Mouse (Mus musculus): ENCODE measurements around the gene Gm26620. TPM values are rescaled to one million over a fixed set of nuclear protein-coding genes. Genes with fewer than 3 reads are reported as not detected.

Gene Gm26620
- polyA plus RNA-seq, 1 experiment from 2014 or later: 1.4 TPM

- no peaks in the 10 kb centered on the region for H3K4me1 ChIP-seq (replicated peaks; ENCODE audit: control insufficient read depth, insufficient read depth)
- H3K4me2 ChIP-seq (replicated peaks; ENCODE audit: low read depth): no peak overlapping the region
- DNase-seq (ENCODE audit: low spot score): no peak
- H3K9ac ChIP-seq (ENCODE audit: low read length): no peak overlapping the region
- H3K9me3 ChIP-seq (ENCODE audit: control insufficient read depth, low read length): no peaks in the 10 kb centered on the region
- WGBS: 87% methylated on average over 8 of the region's 8 CpGs
- no peaks in the 10 kb centered on the region for H3K27me3 ChIP-seq (ENCODE audit: control insufficient read depth, insufficient read depth, low read length)
- TF ChIP-seq EP300 (optimal IDR thresholded peaks at IDR 0.05): no peak
- TF ChIP-seq CTCF (IDR thresholded peaks at IDR 0.05; ENCODE audit: low read depth): no peak
- no peak overlapping the region for H3K4me3 ChIP-seq (ENCODE audit: low read depth, low read length)
- no peak for ATAC-seq (ENCODE audit: low FRiP score, low TSS enrichment)
- H3K36me3 ChIP-seq (ENCODE audit: control insufficient read depth, insufficient read depth, low read length): no peaks in the 10 kb centered on the region
- H3K27ac ChIP-seq (replicated peaks): no peak overlapping the region
Measured at GRCm38 (mm10) chr1:170919308-170919707, 34.4 kb downstream of the Gm26620 start.

- DNase-seq (ENCODE audit: low spot score): no peak
- 65% methylated on average over 6 of the region's 6 CpGs for WGBS
- Histone ChIP-seq H3K4me1 (replicated peaks; ENCODE audit: control insufficient read depth, insufficient read depth) (no peaks in the 10 kb centered on the region), H3K27ac (replicated peaks) (no peak overlapping the region), H3K36me3 (ENCODE audit: control insufficient read depth, insufficient read depth, low read length) (no peaks in the 10 kb centered on the region), H3K9ac (ENCODE audit: low read length) (no peak overlapping the region), H3K9me3 (ENCODE audit: control insufficient read depth, low read length) (no peaks in the 10 kb centered on the region), H3K4me2 (replicated peaks; ENCODE audit: low read depth) (no peak overlapping the region), H3K27me3 (ENCODE audit: control insufficient read depth, insufficient read depth, low read length) (no peaks in the 10 kb centered on the region), H3K4me3 (ENCODE audit: low read depth, low read length) (no peak overlapping the region)
- no peak; the same call in 1 of the 2 replicates for ATAC-seq (ENCODE audit: low FRiP score, low TSS enrichment)
- no peak for TF ChIP-seq CTCF (IDR thresholded peaks at IDR 0.05; ENCODE audit: low read depth)
- TF ChIP-seq EP300 (optimal IDR thresholded peaks at IDR 0.05): no peak
Measured at GRCm38 (mm10) chr1:170924485-170924884, 39.6 kb downstream of the Gm26620 start.

GRCm38 (mm10) chr1:170926941-170927340 is 42.1 kb downstream of the Gm26620 start:
- H3K27me3 ChIP-seq (ENCODE audit: control insufficient read depth, insufficient read depth, low read length): no peaks in the 10 kb centered on the region
- no peaks in the 10 kb centered on the region for H3K36me3 ChIP-seq (ENCODE audit: control insufficient read depth, insufficient read depth, low read length)
- H3K4me1 ChIP-seq (replicated peaks; ENCODE audit: control insufficient read depth, insufficient read depth): no peaks in the 10 kb centered on the region
- H3K4me2 ChIP-seq (replicated peaks; ENCODE audit: low read depth): no peak overlapping the region
- 43% methylated on average over 6 of the region's 6 CpGs for WGBS
- no peak overlapping the region for H3K9ac ChIP-seq (ENCODE audit: low read length)
- no peak overlapping the region for H3K27ac ChIP-seq (replicated peaks)
- no peak overlapping the region for H3K4me3 ChIP-seq (ENCODE audit: low read depth, low read length)
- DNase-seq (ENCODE audit: low spot score) (no peak), ATAC-seq (ENCODE audit: low FRiP score, low TSS enrichment) (no peak)
- no peaks in the 10 kb centered on the region for H3K9me3 ChIP-seq (ENCODE audit: control insufficient read depth, low read length)
- TF ChIP-seq CTCF (IDR thresholded peaks at IDR 0.05; ENCODE audit: low read depth): no peak
- no peak for TF ChIP-seq EP300 (optimal IDR thresholded peaks at IDR 0.05)

- Histone ChIP-seq H3K4me1 (replicated peaks; ENCODE audit: control insufficient read depth, insufficient read depth) (no peaks in the 10 kb centered on the region), H3K36me3 (ENCODE audit: control insufficient read depth, insufficient read depth, low read length) (no peaks in the 10 kb centered on the region), H3K9ac (ENCODE audit: low read length) (no peak within 1 kb of the TSS), H3K9me3 (ENCODE audit: control insufficient read depth, low read length) (no peaks in the 10 kb centered on the region), H3K27ac (replicated peaks) (no peak within 1 kb of the TSS), H3K27me3 (ENCODE audit: control insufficient read depth, insufficient read depth, low read length) (no peaks in the 10 kb centered on the region), H3K4me3 (ENCODE audit: low read depth, low read length) (no peak within 1 kb of the TSS), H3K4me2 (replicated peaks; ENCODE audit: low read depth) (no peak within 1 kb of the TSS)
- ATAC-seq (ENCODE audit: low FRiP score, low TSS enrichment): no peak
- WGBS: 82% methylated on average over 3 of the region's 3 CpGs
- DNase-seq (ENCODE audit: low spot score): no peak
- no peak for TF ChIP-seq EP300 (optimal IDR thresholded peaks at IDR 0.05)
- no peak for TF ChIP-seq CTCF (IDR thresholded peaks at IDR 0.05; ENCODE audit: low read depth)
Measured at GRCm38 (mm10) chr1:170927378-170927777, 42.5 kb downstream of the Gm26620 start, which contains the start of gene Fcrla. Fcrla (minus strand) TSS chr1:170927583.

GRCm38 (mm10) chr1:170928467-170928866 is 43.6 kb downstream of the Gm26620 start:
- Histone ChIP-seq H3K4me3 (ENCODE audit: low read depth, low read length) (no peak overlapping the region), H3K27ac (replicated peaks) (no peak overlapping the region), H3K36me3 (ENCODE audit: control insufficient read depth, insufficient read depth, low read length) (no peaks in the 10 kb centered on the region), H3K9ac (ENCODE audit: low read length) (no peak overlapping the region), H3K9me3 (ENCODE audit: control insufficient read depth, low read length) (no peaks in the 10 kb centered on the region), H3K27me3 (ENCODE audit: control insufficient read depth, insufficient read depth, low read length) (no peaks in the 10 kb centered on the region), H3K4me1 (replicated peaks; ENCODE audit: control insufficient read depth, insufficient read depth) (no peaks in the 10 kb centered on the region), H3K4me2 (replicated peaks; ENCODE audit: low read depth) (no peak overlapping the region)
- no peak for TF ChIP-seq CTCF (IDR thresholded peaks at IDR 0.05; ENCODE audit: low read depth)
- TF ChIP-seq EP300 (optimal IDR thresholded peaks at IDR 0.05): no peak
- ATAC-seq (ENCODE audit: low FRiP score, low TSS enrichment) (no peak), DNase-seq (ENCODE audit: low spot score) (no peak)
- 51% methylated on average over 2 of the region's 2 CpGs for WGBS

GRCm38 (mm10) chr1:170929245-170929644 is 44.4 kb downstream of the Gm26620 start:
- Histone ChIP-seq H3K36me3 (ENCODE audit: control insufficient read depth, insufficient read depth, low read length) (no peaks in the 10 kb centered on the region), H3K9ac (ENCODE audit: low read length) (no peak overlapping the region), H3K4me3 (ENCODE audit: low read depth, low read length) (no peak overlapping the region), H3K27ac (replicated peaks) (no peak overlapping the region), H3K27me3 (ENCODE audit: control insufficient read depth, insufficient read depth, low read length) (no peaks in the 10 kb centered on the region), H3K9me3 (ENCODE audit: control insufficient read depth, low read length) (no peaks in the 10 kb centered on the region), H3K4me1 (replicated peaks; ENCODE audit: control insufficient read depth, insufficient read depth) (no peaks in the 10 kb centered on the region), H3K4me2 (replicated peaks; ENCODE audit: low read depth) (no peak overlapping the region)
- ATAC-seq (ENCODE audit: low FRiP score, low TSS enrichment): no peak
- WGBS: 83% methylated on average over 4 of the region's 4 CpGs
- TF ChIP-seq EP300 (optimal IDR thresholded peaks at IDR 0.05) (no peak), CTCF (IDR thresholded peaks at IDR 0.05; ENCODE audit: low read depth) (no peak)
- no peak for DNase-seq (ENCODE audit: low spot score)
